Mouse (Mus musculus): ENCODE results near the gene Stat4. TPM values are rescaled to one million over a fixed set of nuclear protein-coding genes. Genes with fewer than 3 reads are reported as not detected.

Gene Stat4
- polyA plus RNA-seq, 1 experiment: 1.8 TPM

DNA sequence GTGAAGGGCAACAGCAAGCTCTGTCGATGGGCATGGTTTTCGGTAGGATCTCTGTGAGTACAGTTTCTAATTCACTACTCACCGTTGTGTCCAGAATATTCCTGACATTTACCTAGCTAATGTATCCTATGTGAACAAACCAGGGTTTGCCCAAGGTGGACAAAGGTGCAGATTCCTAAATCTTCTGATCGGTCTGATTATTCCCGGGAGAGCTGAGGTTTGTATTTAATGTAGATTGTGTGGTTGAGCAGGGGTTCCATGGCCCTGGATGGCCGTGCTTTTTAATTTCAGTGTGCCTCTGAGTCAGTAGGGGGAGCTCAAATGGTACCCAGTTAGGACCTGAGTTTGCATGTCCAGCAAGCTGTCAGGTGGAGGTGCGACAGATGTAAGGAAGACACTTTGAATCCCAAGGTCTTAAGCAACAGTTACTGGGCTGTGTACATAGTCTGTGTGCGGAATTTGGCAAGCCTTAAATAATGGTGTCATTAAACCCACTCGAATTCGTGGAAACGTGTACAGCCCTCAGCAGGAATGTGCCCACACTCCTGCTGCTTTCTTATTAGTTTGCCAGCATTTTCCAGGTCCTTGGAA lies 144.9 kb downstream of the Stat4 start:
- Histone ChIP-seq H3K4me3 (ENCODE audit: insufficient read depth, low read length) (no peak overlapping the region), H3K4me1 (ENCODE audit: control insufficient read depth, insufficient read depth, low read length) (no peaks in the 10 kb centered on the region), H3K27ac (ENCODE audit: insufficient read depth, low read length) (no peak overlapping the region)
- no peak for TF ChIP-seq POLR2A (IDR thresholded peaks at IDR 0.05; ENCODE audit: extremely low read depth, insufficient read depth, low read length)
- no peak for TF ChIP-seq CTCF (IDR thresholded peaks at IDR 0.05; ENCODE audit: extremely low read depth, insufficient read depth, low read length)

GRCm38 (mm10) chr1:52133254-52133653 lies 146.3 kb downstream of the Stat4 start:
- no peaks in the 10 kb centered on the region for H3K4me1 ChIP-seq (ENCODE audit: control insufficient read depth, insufficient read depth, low read length)
- no peak overlapping the region for H3K4me3 ChIP-seq (ENCODE audit: insufficient read depth, low read length)
- TF ChIP-seq POLR2A (IDR thresholded peaks at IDR 0.05; ENCODE audit: extremely low read depth, insufficient read depth, low read length) (no peak), CTCF (IDR thresholded peaks at IDR 0.05; ENCODE audit: extremely low read depth, insufficient read depth, low read length) (no peak)
- no peak overlapping the region for H3K27ac ChIP-seq (ENCODE audit: insufficient read depth, low read length)

- TF ChIP-seq CTCF (IDR thresholded peaks at IDR 0.05; ENCODE audit: extremely low read depth, insufficient read depth, low read length) (no peak), POLR2A (IDR thresholded peaks at IDR 0.05; ENCODE audit: extremely low read depth, insufficient read depth, low read length) (no peak)
- Histone ChIP-seq H3K4me1 (ENCODE audit: control insufficient read depth, insufficient read depth, low read length) (no peaks in the 10 kb centered on the region), H3K27ac (ENCODE audit: insufficient read depth, low read length) (no peak overlapping the region), H3K4me3 (ENCODE audit: insufficient read depth, low read length) (no peak overlapping the region)
These were observed 150.3 kb downstream of the Stat4 start for GRCm38 (mm10) chr1:52137292-52137691.

DNA sequence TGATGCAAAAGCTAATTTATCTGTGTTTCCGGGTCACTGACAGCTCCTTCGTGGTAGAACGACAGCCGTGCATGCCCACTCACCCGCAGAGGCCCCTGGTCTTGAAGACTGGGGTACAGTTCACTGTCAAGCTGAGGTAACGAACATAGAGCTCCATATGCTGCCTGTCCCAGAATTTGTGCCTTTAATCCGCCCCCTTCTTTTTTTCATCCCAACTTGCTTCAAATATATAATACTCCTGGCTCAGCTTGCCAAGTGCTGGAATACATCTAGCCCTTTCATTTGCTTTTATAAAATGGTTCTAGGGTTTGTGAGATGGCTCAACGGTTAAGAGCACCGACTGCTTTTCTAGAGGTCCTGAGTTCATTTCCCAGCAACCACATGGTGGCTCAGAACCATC lies 153.6 kb downstream of the Stat4 start:
- TF ChIP-seq CTCF (IDR thresholded peaks at IDR 0.05; ENCODE audit: extremely low read depth, insufficient read depth, low read length) (no peak), POLR2A (IDR thresholded peaks at IDR 0.05; ENCODE audit: extremely low read depth, insufficient read depth, low read length) (no peak)
- no peaks in the 10 kb centered on the region for H3K4me1 ChIP-seq (ENCODE audit: control insufficient read depth, insufficient read depth, low read length)
- H3K27ac ChIP-seq (ENCODE audit: insufficient read depth, low read length): no peak overlapping the region
- no peak overlapping the region for H3K4me3 ChIP-seq (ENCODE audit: insufficient read depth, low read length)

DNA sequence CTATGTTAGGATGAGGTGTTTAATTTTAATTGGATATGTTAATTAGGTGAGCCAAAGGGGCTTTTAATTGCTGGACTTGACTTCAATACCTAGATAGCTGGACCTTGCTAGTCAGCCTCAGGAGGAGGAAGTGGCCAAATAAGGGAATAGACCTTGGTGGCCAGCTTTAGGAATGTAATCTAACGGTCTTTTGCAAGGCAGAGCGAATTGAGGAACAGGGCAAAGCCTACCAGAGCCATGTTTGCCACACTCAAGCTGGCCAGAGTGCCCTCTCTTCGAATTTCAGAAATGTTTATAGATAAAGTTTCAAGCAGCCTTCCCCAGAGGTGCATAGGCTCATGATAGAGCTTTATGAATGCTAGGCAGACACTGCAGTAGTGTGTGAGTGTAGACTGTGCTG lies 154.5 kb downstream of the Stat4 start:
- no peak overlapping the region for H3K27ac ChIP-seq (ENCODE audit: insufficient read depth, low read length)
- no peak for TF ChIP-seq CTCF (IDR thresholded peaks at IDR 0.05; ENCODE audit: extremely low read depth, insufficient read depth, low read length)
- no peak for TF ChIP-seq POLR2A (IDR thresholded peaks at IDR 0.05; ENCODE audit: extremely low read depth, insufficient read depth, low read length)
- H3K4me3 ChIP-seq (ENCODE audit: insufficient read depth, low read length): no peak overlapping the region
- no peaks in the 10 kb centered on the region for H3K4me1 ChIP-seq (ENCODE audit: control insufficient read depth, insufficient read depth, low read length)

DNA sequence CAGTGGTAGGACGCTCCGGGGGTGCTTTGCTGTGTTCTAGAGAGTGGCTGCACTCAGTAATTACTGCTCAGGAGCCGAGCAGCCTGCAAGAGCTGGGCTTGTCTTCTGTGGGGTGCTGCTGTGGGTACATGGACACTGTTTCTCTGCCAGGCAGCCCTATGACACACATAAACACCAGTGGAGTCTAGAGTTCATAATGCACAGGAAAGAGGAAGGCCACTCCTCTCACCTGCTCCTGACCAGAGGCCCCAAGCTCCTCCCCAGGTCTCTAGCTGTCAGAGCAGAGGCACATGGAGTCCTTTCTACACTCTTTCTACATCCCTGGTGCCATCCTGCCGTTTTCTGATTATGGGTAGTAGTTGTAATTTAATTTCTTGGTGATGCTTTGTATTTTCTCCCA lies 155.2 kb downstream of the Stat4 start:
- TF ChIP-seq CTCF (IDR thresholded peaks at IDR 0.05; ENCODE audit: extremely low read depth, insufficient read depth, low read length) (no peak), POLR2A (IDR thresholded peaks at IDR 0.05; ENCODE audit: extremely low read depth, insufficient read depth, low read length) (no peak)
- H3K27ac ChIP-seq (ENCODE audit: insufficient read depth, low read length): no peak overlapping the region
- H3K4me1 ChIP-seq (ENCODE audit: control insufficient read depth, insufficient read depth, low read length): no peaks in the 10 kb centered on the region
- H3K4me3 ChIP-seq (ENCODE audit: insufficient read depth, low read length): no peak overlapping the region

- no peak overlapping the region for H3K4me3 ChIP-seq (ENCODE audit: insufficient read depth, low read length)
- no peak overlapping the region for H3K27ac ChIP-seq (ENCODE audit: insufficient read depth, low read length)
- H3K4me1 ChIP-seq (ENCODE audit: control insufficient read depth, insufficient read depth, low read length): no peaks in the 10 kb centered on the region
- TF ChIP-seq POLR2A (IDR thresholded peaks at IDR 0.05; ENCODE audit: extremely low read depth, insufficient read depth, low read length): no peak
- no peak for TF ChIP-seq CTCF (IDR thresholded peaks at IDR 0.05; ENCODE audit: extremely low read depth, insufficient read depth, low read length)
These were observed 156.2 kb downstream of the Stat4 start for GRCm38 (mm10) chr1:52143191-52143590.

GRCm38 (mm10) chr1:52143596-52144156 lies 156.7 kb downstream of the Stat4 start:
- Histone ChIP-seq H3K27ac (ENCODE audit: insufficient read depth, low read length) (no peak overlapping the region), H3K4me3 (ENCODE audit: insufficient read depth, low read length) (no peak overlapping the region), H3K4me1 (ENCODE audit: control insufficient read depth, insufficient read depth, low read length) (no peaks in the 10 kb centered on the region)
- TF ChIP-seq POLR2A (IDR thresholded peaks at IDR 0.05; ENCODE audit: extremely low read depth, insufficient read depth, low read length) (no peak), CTCF (IDR thresholded peaks at IDR 0.05; ENCODE audit: extremely low read depth, insufficient read depth, low read length) (no peak)

DNA sequence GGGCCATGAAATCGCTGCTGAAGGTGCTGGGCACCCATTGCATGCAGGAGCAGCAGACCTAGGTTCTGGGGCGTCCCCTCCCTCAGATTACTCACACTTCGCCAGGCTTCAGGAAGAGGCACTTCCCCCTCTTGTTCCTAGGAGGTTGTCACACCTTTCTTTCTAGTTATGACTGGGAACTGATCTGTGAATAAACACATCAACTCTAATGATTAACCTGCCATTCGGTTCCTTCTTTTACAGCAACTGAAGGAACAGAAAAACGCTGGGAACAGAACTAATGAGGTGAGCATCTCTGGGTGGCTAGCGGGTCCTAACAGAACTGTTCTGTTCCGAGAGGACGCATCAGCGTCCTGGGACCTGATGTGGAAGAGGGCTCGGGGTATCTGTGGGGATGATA lies 158.0 kb downstream of the Stat4 start:
- Histone ChIP-seq H3K4me1 (ENCODE audit: control insufficient read depth, insufficient read depth, low read length) (no peaks in the 10 kb centered on the region), H3K4me3 (ENCODE audit: insufficient read depth, low read length) (no peak overlapping the region), H3K27ac (ENCODE audit: insufficient read depth, low read length) (no peak overlapping the region)
- TF ChIP-seq POLR2A (IDR thresholded peaks at IDR 0.05; ENCODE audit: extremely low read depth, insufficient read depth, low read length): no peak

DNA sequence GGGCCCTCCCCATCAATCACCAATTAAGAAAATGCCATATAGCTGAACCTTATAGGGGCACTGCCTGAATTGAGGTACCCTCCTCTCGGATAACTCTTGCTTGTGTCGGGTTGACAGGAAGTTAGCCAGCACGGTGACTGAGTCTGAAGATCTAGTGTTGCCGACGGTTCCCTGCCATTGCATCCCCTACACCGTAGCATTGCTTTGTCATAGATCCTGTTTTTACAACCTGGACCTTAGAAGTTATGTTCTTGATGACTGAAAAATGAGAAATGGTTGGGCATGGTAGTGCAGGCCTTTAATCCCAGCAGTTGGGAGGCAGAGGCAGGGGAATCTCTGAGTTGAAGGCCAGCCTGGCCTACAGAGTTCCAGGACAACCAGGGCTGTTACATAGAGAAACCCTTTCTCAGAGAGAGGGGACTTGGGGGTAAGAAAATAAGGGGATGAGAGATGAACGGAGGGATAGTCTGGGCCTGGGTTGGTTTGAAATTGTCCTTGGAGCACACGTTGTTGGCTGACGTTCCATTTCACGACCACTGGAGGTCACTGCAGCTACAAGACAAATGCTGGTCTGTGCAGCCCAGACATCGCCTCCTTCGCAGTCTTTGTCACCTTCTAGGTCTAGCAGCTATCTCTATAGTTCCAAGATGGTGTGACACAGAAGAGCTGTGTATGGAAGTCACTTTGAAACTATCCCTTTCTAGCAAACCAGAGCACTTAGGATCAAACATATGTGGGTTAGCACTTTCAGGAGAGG lies 159.4 kb downstream of the Stat4 start:
- H3K4me3 ChIP-seq (ENCODE audit: insufficient read depth, low read length): no peak overlapping the region
- H3K4me1 ChIP-seq (ENCODE audit: control insufficient read depth, insufficient read depth, low read length): no peaks in the 10 kb centered on the region
- H3K27ac ChIP-seq (ENCODE audit: insufficient read depth, low read length): no peak overlapping the region
- TF ChIP-seq POLR2A (IDR thresholded peaks at IDR 0.05; ENCODE audit: extremely low read depth, insufficient read depth, low read length): no peak
- peak; percentile 94 for TF ChIP-seq CTCF (IDR thresholded peaks at IDR 0.05; ENCODE audit: extremely low read depth, insufficient read depth, low read length)
